Mouse (Mus musculus) liver, postnatal 0 days (tissue): ENCODE data around the gene Cul7.

Source experiments
- CTCF ChIP-seq: sonication (generic); IDR thresholded peaks from 2 replicates; pipeline ENCODE4 v1.5.1; 2016; ENCODE audit warnings: antibody characterized with exemption, low read depth
- EP300 ChIP-seq: IDR thresholded peaks from 2 replicates; pipeline ENCODE4 v1.6.1; 2016; ENCODE audit warnings: antibody characterized with exemption, low read depth, mild to moderate bottlenecking

- TF ChIP-seq CTCF, result no peak
- no peak for TF ChIP-seq EP300
Observed at GRCm38 (mm10) chr17:46690665-46691064, 40.5 kb downstream of the Cul7 start.
